Mouse (Mus musculus) adrenal gland, postnatal 25 days (tissue): ENCODE data around the gene Hist1h2ak. TPM values are rescaled to one million over a fixed set of nuclear protein-coding genes. Genes with fewer than 3 reads are reported as not detected.
A peak's percentile ranks its signal among the peaks of the same experiment; 100 is the strongest.
"Not testable (repeated sequence)": the region's sequence is repeated elsewhere in the genome, so short reads cannot be mapped to it uniquely, and the experiment has no call there.

Experiments
- DNase-seq: peaks from one replicate; pipeline ENCODE4 v3.0.0; 2021; ENCODE audit warnings: mixed read lengths
- long read RNA-seq: library from polyadenylated mRNA; stranded (forward); transcript quantifications from one replicate; pipeline ENCODE4 v2.0.0, GENCODE M21; 2021
- total RNA-seq: library from RNA; stranded (reverse); gene quantifications from 2 replicates; pipeline ENCODE4 v1.2.3, GENCODE M21; 2021

Gene Hist1h2ak
- total RNA-seq, result 28.8 and 39.5 TPM in 2 replicates
- long read RNA-seq, result 0 reads

- DNase-seq, result peak; percentile 18
Observed at GRCm38 (mm10) chr13:21753524-21754285, at the start of gene Hist1h2ak, which contains the start of gene Hist1h2bn. Gene Hist1h2ak, minus strand, starts transcription at chr13:21753827. Gene Hist1h2bn, plus strand, starts transcription at chr13:21754123.

- not testable (repeated sequence) for DNase-seq
Observed at GRCm38 (mm10) chr13:21803058-21803457, 49.4 kb upstream of the Hist1h2ak start.

- DNase-seq, result not testable (repeated sequence)
Observed at GRCm38 (mm10) chr13:21797163-21797562, 43.5 kb upstream of the Hist1h2ak start.

- DNase-seq, result no peak
Observed at GRCm38 (mm10) chr13:21795584-21795983, 42.0 kb upstream of the Hist1h2ak start.

GRCm38 (mm10) chr13:21790601-21791283, 37.1 kb upstream of the Hist1h2ak start:
- DNase-seq, result no peak

GRCm38 (mm10) chr13:21789925-21790324, 36.3 kb upstream of the Hist1h2ak start:
- DNase-seq, result no peak

- no peak for DNase-seq
Observed at GRCm38 (mm10) chr13:21787760-21788593, 34.4 kb upstream of the Hist1h2ak start.

GRCm38 (mm10) chr13:21786899-21787629, 33.4 kb upstream of the Hist1h2ak start, which contains the start of the genes Hist1h2an and Hist1h2bp:
Gene Hist1h2an, minus strand, starts transcription at chr13:21787218.
Gene Hist1h2bp, plus strand, starts transcription at chr13:21787461.
- peak; percentile 61 for DNase-seq

- no peak for DNase-seq
Observed at GRCm38 (mm10) chr13:21786189-21786898, 32.7 kb upstream of the Hist1h2ak start.

- no peak for DNase-seq
Observed at GRCm38 (mm10) chr13:21784311-21784710, 30.7 kb upstream of the Hist1h2ak start.

GRCm38 (mm10) chr13:21783734-21784161, 30.1 kb upstream of the Hist1h2ak start:
- DNase-seq, result no peak

GRCm38 (mm10) chr13:21783255-21783617, 29.6 kb upstream of the Hist1h2ak start, which contains the start of gene Hist1h3i:
Gene Hist1h3i, minus strand, starts transcription at chr13:21783370.
- peak; percentile 13 for DNase-seq

- peak; percentile 7 for DNase-seq
Observed at GRCm38 (mm10) chr13:21782361-21783254, 29.0 kb upstream of the Hist1h2ak start.

GRCm38 (mm10) chr13:21781639-21782038, 28.0 kb upstream of the Hist1h2ak start:
- DNase-seq, result no peak

GRCm38 (mm10) chr13:21781021-21781555, 27.5 kb upstream of the Hist1h2ak start:
- no peak for DNase-seq

GRCm38 (mm10) chr13:21779767-21780731, 26.4 kb upstream of the Hist1h2ak start, which contains the start of gene Hist1h1b:
Gene Hist1h1b, minus strand, starts transcription at chr13:21780625.
- peak; percentile 65 for DNase-seq

GRCm38 (mm10) chr13:21778814-21779766, 25.5 kb upstream of the Hist1h2ak start:
- DNase-seq, result peak; percentile 58
